Mouse (Mus musculus): ENCODE measurements around the gene Nipbl.

- TF ChIP-seq POLR2A (IDR thresholded peaks at IDR 0.05; ENCODE audit: low read depth, low read length) (no peak), CTCF (conservative IDR thresholded peaks at IDR 0.05; ENCODE audit: insufficient read depth, insufficient read length, low read depth, low read length) (no peak)
Measured at GRCm38 (mm10) chr15:8279929-8280610, 164.2 kb downstream of the Nipbl start.

Data from kidney, adult 2 months (tissue).